Mouse (Mus musculus) ovary, adult 18-20 months (tissue): Measurements from ENCODE around the gene Olfr332.
"Not testable (repeated sequence)": the region's sequence is repeated elsewhere in the genome, so short reads cannot be mapped to it uniquely, and the experiment has no call there.

Experiments
- DNase-seq: peaks from one replicate; pipeline ENCODE4 v3.0.0; 2022; ENCODE audit warnings: low spot score, mixed read lengths

Gene Olfr332

DNA sequence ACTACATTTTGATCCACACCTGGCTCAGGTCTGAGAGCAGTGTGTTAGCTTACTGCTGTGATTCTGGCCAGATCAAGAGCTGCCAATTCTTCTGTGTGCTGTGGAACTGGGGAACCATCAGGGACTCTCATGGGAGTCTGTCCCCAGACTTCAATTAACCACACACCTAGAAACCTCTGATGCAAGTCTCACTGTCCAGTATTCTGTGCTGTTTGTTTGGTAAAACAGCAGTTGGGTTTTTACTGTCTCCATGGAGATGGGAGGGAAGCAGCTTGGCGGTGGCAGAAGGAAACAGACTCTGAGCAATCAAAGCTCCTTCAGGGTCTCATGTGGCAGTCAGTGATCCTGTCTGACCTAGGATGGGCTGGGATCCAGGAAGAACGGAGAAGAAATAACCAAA lies at the start of gene Olfr332:
Gene Olfr332, minus strand, starts transcription at position 101 of the 400 bp plus-strand sequence.
- DNase-seq = no peak

DNA sequence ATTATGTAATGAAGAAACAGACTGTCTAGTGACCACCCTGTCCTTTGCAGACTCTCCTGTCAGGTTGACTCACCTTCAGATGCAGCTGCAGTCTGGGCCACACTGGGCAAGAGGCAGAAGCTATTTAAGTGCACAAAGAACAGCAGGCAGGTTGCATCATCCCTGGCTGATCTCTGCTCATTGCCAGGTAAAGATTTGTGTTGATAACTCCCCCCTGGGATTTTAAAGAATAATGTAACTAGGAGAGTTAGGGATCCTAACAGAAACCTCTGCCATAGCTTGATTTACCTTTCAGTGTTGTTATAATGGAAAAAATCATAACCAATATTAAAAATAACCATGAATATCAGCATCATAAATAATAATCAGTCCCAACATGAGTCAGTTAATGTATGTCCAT lies 42.4 kb upstream of the Olfr332 start, which contains the start of gene Olfr330:
Gene Olfr330, minus strand, starts transcription at position 101 of the 400 bp plus-strand sequence.
- DNase-seq = not testable (repeated sequence)

DNA sequence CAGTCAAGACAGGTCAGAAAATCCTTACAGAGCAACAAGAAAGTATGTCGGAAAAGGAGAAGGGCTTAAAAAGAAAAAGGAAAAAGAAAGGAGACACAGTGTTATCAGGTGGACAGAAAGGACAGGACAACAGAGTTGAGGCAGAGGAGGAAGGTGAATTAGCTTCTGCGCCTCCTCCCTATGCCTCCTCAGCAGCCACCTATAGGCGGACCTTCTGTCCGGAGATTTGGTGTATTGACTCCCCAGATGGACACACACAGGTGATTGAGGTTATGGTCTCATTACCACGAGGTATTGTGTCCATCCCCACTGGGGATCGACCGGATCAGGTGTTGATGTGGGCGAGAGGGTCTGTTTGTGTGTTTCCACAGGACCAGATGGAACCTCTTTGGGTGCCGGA lies 27.4 kb upstream of the Olfr332 start:
- peak; percentile 20 for DNase-seq

DNA sequence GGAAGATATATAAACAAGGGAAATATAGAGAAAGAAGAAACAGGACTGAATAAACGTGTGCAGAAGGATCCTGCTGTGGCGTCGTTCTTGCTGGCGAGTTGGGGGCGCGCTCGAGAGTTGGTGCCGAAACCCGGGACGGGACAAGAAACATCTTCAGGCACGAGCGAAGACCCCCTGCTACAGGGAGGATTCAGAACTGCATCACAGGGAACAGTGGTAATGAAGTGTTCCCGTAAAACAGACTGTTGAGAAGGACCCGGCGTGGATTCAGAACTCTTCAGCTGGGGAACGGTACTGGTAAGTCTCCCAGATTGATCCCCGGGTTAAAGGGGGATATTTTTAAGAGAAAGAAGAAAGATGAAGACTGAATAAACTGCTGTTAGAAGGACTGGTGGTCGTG lies 26.6 kb upstream of the Olfr332 start:
- peak; percentile 76 for DNase-seq

DNA sequence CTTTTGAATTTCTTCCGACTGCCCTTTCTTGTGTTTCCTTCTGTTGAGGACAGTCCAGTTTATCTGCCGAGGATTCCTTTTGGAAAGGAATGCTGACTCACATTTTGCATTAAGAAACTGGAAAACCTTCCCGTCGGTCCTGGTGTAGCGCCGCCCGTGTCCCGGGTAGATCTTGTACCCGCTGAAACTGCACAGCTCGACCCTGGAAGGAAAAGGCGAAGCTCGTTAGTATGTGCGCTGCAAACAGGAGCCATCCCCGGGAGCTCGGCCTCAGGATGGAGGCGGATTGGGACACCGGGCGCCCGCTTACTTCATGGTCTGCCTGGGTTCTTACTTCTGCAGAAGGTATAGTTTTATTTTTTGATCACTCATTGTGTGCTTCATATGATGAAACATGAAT lies 16.7 kb upstream of the Olfr332 start:
- not testable (repeated sequence) for DNase-seq

DNA sequence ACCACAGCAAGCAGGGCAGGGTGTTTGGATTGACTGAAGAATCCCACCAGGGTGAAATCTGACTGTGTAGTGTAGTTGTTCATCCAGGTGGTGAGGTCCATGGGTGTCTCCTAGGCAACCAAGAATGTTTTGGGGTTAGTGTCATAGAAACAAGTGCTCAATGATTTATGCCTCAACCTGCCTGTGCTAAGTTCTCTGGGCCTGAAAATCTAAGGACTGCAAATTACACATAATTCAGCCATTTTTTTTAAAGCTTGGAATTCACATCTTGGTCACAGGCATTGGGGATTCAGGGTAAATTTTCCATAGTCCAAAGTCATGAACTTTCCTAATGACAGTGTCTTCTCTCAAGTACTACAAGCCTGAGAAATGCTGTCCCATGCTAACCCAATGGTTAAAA lies 10.1 kb upstream of the Olfr332 start, which contains the start of gene Olfr331:
Gene Olfr331, minus strand, starts transcription at position 101 of the 400 bp plus-strand sequence.
- not testable (repeated sequence) for DNase-seq

DNA sequence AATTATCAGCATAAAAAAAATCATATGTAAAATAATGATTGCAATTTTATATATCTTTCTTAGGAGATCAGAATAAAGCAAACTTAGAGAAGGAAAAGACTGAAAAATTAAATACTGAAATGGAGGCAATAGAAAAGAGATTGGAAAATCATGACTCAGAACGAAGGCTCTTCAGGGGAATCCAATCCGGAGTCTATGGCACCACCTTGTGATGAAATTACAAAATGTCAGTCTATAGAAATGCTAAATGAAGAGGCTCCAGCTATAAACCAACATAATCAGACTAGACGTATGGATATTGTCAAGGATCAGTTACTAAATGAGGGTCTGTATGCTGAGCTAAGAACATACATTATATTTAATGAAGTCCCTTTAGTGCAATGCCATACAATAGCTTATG lies 6.9 kb upstream of the Olfr332 start:
- DNase-seq = no peak

DNA sequence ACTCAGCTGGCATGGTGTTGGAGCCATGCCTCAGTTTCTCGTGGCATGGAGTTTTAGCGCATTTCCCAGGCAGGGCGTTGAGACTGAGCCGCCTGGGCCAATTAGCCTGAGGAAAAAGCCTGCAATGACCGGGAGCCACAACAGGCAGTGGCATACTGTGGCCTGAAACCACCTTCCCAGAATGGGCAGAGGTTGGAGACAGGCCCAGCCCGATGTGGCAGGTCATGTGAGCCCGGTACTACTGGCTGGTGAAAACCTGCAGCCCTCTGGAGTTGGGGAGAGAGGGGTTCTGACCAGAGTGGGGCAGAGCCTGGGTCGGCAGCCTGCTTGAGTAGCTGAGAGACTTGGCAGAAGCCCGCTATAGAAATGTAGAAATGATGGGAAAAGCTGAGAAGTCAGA lies 6.4 kb upstream of the Olfr332 start:
- no peak for DNase-seq

DNA sequence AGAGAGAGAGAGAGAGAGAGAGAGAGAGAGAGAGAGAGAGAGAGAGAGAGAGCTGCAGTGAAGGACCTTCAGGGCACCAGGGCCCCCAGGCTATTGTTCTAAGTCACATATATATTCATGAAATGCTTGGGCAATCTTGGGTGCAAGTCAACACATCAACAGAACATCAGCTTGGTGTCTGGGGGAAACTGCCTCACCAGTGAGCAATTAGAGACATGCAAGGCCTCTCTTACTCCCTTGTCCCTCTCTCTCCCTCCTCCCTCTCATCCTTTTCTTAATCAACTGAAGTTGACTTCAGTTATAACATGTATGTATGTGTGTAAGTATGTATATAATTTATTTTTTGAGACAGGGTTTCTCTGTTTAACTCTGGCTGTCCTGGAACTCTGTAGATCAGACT lies 30.2 kb downstream of the Olfr332 start, which contains the start of gene Olfr30:
Gene Olfr30, minus strand, starts transcription at position 101 of the 400 bp plus-strand sequence.
- DNase-seq = no peak

DNA sequence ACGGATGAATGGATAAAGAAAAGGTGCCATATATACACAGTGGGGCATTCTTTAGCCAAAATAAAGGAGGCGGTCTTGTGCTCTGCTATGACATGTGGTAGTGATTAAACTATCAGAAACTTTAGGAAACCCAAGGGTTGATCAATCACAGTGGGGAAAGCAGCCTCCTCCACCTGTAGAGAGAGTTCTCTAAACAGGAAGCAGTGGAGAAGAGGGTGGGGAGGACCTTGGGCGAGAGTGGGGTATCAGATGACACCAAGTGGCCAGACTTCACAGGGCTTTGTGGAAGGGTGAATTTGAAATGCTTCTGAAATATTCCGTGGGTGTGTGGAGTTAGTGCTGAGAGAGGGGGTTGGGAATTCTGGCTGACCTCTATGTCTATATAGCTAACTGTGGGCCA lies 38.8 kb downstream of the Olfr332 start:
- DNase-seq = no peak

DNA sequence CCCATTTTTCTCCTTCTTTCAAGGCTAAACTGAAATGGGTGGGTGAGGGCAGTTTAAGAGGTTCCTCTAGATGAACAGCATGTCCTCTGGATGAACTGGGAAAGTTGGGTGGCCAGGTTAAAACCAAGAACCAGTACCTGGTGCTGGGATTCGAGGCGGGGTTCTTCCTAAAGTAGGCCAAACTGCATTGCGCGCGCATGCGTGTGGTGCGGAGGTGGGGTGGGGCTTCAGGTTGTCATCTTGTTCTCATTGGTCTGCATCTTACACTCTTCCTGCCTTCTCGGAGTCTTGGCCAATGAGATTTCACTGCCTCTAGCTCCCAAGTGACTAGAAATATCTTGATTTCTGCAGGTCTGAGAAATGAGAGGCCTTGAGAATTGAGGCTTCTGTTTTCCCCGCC lies 39.6 kb downstream of the Olfr332 start, which contains the start of gene Lypd9:
Gene Lypd9, minus strand, starts transcription at position 165 of the 400 bp plus-strand sequence.
- no peak for DNase-seq
